Mouse (Mus musculus): Measurements from ENCODE around the gene Mndal.
"Not testable (repeated sequence)": the region's sequence is repeated elsewhere in the genome, so short reads cannot be mapped to it uniquely, and the experiment has no call there.

The Mndal gene

GRCm38 (mm10) chr1:173889741-173890140, 52.5 kb downstream of the Mndal start:
- DNase-seq (ENCODE audit: low read depth, low spot score): not testable (repeated sequence)

DNA sequence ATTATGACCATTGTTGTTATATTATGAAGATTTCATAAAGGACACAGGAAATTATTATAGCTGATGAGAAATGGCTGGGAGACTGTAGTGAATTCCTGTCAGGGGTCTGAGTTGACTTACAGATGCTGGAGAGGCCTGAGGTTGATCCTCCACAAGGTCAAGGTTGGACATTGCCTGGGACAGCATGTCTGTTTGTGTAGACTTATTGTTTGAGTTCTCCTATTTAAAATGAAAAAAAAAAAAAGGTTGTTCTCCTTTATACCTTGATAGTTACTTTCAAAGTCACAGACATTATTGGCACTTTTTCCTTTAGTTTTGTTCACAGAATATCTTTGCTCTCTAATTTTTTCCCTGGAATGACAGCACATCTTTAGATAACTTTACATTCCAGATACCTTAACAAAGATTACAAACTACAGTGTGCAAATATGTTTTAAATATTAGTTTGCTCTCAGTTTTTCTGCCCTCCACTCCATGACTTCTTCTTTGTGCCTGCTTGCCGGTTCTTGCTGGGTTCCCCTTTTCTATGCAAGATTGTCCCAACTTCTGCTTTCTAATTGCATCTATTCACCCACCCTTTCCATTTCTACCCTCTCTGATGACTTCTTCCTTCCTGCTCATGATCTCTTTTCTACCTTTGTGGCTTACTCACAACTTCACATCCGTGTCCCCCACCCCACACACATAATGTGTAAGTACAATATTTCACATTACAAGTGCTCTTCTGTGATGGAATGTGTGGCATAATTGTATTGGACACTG, 55.1 kb downstream of the Mndal start:
- not testable (repeated sequence) for DNase-seq (ENCODE audit: low read depth, low spot score)

DNA sequence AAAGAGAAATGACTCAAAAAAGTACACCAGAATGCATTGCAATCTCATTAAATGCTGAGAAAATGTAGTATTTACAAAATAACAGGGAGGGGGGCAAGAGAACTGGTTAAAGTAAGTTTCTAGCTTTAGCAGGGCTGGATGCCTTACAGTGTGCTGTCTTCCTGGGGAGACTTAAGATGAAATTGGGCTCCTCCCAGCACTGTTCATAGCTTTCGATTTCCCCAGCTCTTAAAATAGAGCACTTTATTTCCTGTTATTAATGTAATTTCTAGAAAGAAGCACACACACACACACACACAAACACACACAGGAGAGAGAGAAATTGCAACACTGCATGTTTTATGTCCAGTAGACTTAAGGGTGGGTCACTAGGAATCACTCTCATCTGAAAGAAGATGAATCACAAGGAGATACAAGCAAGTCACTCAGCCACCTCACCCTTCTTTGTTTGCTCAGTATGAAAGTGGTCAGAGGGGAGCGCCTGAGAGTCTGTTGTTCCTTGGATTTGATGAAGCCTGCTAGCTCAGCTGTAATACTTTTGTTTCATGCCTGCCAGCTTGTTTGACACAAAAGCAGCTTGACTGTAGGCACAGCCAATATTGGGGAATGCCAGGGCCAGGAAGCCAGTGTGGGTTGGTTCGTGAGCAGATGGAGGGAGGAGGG, 62.2 kb downstream of the Mndal start:
- peak; percentile 18 for DNase-seq (ENCODE audit: low read depth, low spot score)

DNA sequence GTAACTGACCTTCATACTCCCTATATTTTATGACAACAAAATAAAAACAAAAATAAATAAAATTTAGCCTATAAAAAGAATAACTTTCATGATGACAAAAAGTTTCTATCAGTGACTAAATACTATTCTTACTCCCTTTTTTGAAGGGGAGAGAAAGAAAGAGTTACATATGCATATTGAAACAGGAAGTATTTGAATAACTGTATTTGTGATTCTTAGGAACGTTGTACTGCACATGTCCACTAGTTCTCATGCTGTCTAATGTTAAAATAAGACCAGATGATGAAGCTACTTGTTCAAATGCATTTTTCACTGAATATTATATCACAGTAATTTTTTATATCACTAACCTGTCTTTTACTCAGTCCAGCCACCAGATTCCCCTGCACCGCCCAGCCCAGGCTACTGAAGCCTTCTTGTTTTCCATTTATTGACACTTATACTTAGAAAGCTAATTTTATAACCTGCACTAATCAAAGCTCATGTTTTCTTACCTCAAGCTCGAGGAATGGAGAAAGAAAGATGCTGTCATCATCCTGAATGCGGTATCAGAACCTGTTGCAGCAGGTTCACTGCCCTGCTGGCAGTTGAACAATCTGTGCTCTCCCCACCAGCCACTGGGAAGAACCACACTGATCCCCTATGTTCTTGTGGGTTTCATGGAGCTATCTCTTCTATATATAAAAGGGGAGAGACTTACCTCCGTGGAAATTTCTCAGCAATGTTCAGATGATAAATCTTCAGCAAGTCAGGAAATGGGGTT, 62.9 kb downstream of the Mndal start:
- not testable (repeated sequence) for DNase-seq (ENCODE audit: low read depth, low spot score)

GRCm38 (mm10) chr1:173878264-173878663, 64.0 kb downstream of the Mndal start:
- DNase-seq (ENCODE audit: low read depth, low spot score): not testable (repeated sequence)

DNA sequence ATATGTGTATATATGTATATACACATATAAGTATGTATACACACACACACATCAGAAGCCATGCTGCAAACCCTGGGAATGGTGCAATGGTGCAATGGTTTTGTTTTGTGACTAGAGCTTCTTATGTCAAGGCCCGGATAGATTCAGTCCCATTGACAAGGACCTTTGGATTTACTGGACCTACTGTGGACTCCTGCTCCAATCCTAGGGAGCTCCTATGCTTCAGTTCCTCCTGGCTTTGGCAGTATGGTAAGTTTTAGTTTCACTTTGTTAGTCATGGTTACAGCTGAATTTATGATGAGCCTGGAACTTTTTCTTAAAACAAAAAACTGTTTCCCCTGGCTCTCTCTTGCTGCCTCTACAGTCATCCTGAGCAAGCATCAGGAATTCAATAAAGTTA, 65.2 kb downstream of the Mndal start:
- not testable (repeated sequence) for DNase-seq (ENCODE audit: low read depth, low spot score)

DNA sequence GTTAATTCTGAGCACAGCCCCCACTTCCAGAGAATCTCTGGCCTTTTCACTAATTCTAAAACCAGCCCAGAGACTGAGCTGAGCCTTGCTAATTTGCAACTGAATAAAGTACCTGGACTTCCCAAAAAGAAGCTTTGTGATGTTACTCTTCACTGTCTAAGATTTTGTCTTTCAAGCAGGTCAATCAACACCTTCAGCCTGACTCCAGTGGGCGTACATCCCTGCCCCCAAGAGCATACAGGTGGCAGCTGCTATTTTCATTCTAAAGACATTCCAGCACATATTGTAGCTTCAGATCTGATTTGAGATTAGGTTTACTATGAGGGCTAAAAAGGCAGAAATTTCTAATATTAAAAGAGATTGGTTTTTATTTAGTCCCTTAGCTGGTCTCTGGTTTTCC, 73.7 kb downstream of the Mndal start:
- not testable (repeated sequence) for DNase-seq (ENCODE audit: low read depth, low spot score)

- no peak for DNase-seq (ENCODE audit: low read depth, low spot score)
Measured at GRCm38 (mm10) chr1:173866504-173866903, 75.8 kb downstream of the Mndal start.

GRCm38 (mm10) chr1:173853711-173854110, 88.6 kb downstream of the Mndal start:
- DNase-seq (ENCODE audit: low read depth, low spot score): not testable (repeated sequence)

DNA sequence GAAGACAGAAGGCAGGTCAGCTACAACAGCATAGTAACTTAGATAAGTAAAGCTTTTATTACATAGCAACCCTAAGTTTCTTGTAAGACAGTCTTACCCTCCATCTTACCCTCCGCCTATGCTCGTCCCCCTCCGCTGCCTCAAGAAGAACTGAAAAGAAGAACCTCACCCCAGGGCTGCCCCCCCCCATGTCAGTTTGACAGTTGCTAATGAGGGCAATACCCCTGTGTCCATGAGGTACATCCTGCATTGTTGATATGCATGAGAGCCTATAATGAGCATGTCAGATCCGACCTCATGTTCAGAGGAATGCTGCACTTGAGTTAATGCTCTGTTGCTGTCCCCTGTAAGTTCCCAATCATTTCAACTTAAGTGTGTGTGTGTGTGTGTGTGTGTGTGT, 89.4 kb downstream of the Mndal start:
- not testable (repeated sequence) for DNase-seq (ENCODE audit: low read depth, low spot score)

- DNase-seq (ENCODE audit: low read depth, low spot score): not testable (repeated sequence)
Measured at GRCm38 (mm10) chr1:173846193-173846592, 96.1 kb downstream of the Mndal start.

DNA sequence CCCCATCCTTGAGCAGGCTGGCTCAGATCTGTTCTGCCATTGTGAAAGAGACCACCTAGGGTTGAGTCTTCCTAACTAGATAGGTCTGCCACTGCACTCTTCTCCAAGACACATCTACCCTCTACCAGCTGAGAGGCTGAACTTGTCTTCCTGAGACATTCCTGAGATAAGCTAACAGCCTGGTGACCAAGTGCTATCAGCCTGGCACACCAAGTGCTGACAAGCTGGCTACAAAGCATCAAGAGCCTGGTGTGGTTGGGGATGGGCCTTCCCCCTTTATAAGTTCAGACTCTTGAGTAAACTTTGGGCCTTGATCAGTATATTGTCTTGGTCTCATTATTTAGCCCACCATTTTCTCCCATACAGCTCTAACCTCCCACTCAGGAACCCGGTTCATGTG, 97.5 kb downstream of the Mndal start:
- DNase-seq (ENCODE audit: low read depth, low spot score): peak; percentile 0

DNA sequence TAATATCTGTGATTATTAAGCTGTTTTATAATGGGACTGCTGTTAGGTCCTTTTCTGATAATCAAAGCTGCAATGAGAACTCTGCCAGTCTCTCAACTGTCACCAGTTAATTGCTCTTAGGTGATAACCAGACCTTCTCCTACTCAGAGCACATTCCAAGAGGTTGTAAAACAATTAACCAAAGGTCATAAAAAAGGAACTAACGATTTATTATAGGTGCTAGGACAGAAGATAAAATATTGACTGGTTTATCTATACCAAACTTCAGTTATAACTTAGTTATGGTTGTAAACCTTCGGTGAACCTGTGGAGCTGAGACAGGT, 120.8 kb downstream of the Mndal start:
- not testable (repeated sequence) for DNase-seq (ENCODE audit: low read depth, low spot score)

- DNase-seq (ENCODE audit: low read depth, low spot score): not testable (repeated sequence)
Measured at GRCm38 (mm10) chr1:173820794-173821480, 121.4 kb downstream of the Mndal start.

DNA sequence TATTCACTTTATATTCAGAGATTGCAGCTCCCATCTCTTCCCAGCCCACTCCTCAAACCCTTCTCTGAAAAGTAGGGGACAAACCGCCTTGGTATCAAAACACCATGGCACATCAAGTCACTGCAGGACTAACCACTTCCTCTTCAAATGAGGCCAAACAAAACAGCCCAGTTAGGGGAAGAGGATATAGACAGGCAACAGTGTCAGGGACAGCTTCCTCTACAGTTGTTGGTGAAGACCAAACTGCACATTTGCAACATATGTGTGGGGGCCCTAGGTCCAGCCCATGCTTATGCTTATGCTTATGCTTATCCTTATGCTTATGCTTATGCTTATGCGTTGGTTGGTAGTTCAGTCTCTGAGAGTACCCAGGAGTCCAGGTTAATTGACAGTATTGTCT, 133.0 kb downstream of the Mndal start:
- DNase-seq (ENCODE audit: low read depth, low spot score): not testable (repeated sequence)

DNA sequence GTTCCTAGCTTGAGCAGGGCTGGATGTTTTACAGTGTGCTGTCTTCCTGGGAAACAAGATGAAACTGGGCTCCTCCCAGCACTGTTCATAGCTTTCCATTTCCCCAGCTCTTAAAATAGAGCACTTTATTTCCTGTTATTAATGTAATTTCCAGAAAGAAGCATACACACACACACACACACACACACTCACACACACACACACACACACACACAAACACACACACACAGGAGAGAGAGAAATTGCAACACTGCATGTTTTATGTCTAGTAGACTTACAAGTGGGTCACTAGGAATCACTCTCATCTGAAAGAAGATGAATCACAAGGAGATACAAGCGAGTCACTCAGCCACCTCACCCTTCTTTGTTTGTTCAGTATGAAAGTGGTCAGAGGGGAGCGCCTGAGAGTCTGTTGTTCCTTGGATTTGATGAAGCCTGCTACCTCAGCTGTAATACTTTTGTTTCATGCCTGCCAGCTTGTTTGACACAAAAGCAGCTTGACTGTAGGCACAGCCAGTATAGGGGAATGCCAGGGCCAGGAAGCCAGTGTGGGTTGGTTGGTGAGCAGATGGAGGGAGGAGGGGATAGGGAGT, 139.5 kb downstream of the Mndal start:
- DNase-seq (ENCODE audit: low read depth, low spot score): peak; percentile 22

DNA sequence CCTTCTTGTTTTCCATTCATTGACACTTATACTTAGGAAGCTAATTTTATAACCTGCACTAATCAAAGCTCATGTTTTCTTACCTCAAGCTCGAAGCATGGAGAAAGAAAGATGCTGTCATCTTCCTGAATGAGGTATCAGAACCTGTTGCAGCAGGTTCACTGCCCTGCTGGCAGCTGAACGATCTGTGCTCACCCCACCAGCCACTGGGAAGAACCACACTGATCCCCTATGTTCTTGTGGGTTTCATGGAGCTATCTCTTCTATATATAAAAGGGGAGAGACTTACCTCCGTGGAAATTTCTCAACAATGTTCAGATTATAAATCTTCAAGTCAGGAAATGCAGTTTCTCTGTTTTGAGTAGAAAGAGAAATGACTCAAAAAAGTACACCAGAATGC, 140.1 kb downstream of the Mndal start:
- DNase-seq (ENCODE audit: low read depth, low spot score): not testable (repeated sequence)

DNA sequence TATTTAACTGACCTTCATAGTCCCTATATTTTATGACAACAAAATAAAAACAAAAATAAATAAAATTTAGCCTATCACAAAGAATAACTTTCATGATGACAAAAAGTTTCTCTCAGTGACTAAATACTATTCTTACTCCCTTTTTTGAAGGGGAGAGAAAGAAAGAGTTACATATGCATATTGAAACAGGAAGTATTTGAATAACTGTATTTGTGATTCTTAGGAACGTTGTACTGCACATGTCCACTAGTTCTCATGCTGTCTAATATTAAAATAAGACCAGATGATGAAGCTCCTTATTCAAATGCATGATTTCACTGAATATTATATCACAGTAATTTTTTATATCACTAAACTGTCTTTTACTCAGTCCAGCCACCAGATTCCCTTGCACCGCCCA, 140.5 kb downstream of the Mndal start:
- DNase-seq (ENCODE audit: low read depth, low spot score): not testable (repeated sequence)

Measured in skeletal muscle tissue, adult 2 months (tissue).